Mouse (Mus musculus) adrenal gland, postnatal 36 days (tissue): ENCODE measurements at regions not wholly inside any gene's neighbourhood (a gene's known extent, or its start where the extent isn't known, plus 50 kb on each side); places are given as distances from the start of the nearest gene placed in this dataset.
A peak's percentile ranks its signal among the peaks of the same experiment; 100 is the strongest.
"Not testable (repeated sequence)": the region's sequence is repeated elsewhere in the genome, so short reads cannot be mapped to it uniquely, and the experiment has no call there.

Source experiments
- DNase-seq, 2 experiments: peaks; one replicate each; pipeline ENCODE4 v3.0.0; 2021; ENCODE audit warnings: mixed read lengths in 1 of 2

GRCm38 (mm10) chr2:108756251-108756650, 524.3 kb upstream of the Kif18a start:
- no peak for DNase-seq

- no peak for DNase-seq
These were observed 515.8 kb upstream of the Kif18a start for GRCm38 (mm10) chr2:108764703-108765102.

GRCm38 (mm10) chr2:108766461-108766860, 514.1 kb upstream of the Kif18a start:
- DNase-seq, result no peak

GRCm38 (mm10) chr2:108770383-108770782, 510.2 kb upstream of the Kif18a start:
- no peak for DNase-seq

GRCm38 (mm10) chr2:108783457-108783856, 497.1 kb upstream of the Kif18a start:
- DNase-seq, result no peak

GRCm38 (mm10) chr2:108785161-108785957, 495.2 kb upstream of the Kif18a start:
- no peak for DNase-seq

- no peak for DNase-seq
These were observed 491.4 kb upstream of the Kif18a start for GRCm38 (mm10) chr2:108789166-108789565.

- DNase-seq, result no peak
These were observed 485.4 kb upstream of the Kif18a start for GRCm38 (mm10) chr2:108795145-108795544.

GRCm38 (mm10) chr2:108796816-108797581, 483.5 kb upstream of the Kif18a start:
- DNase-seq, result no peak

GRCm38 (mm10) chr2:108812367-108812766, 468.2 kb upstream of the Kif18a start:
- no peak for DNase-seq

GRCm38 (mm10) chr2:108813040-108813566, 467.4 kb upstream of the Kif18a start:
- DNase-seq, result no peak

- DNase-seq, result no peak
These were observed 464.0 kb upstream of the Kif18a start for GRCm38 (mm10) chr2:108816579-108816978.

GRCm38 (mm10) chr2:108824025-108824424, 456.5 kb upstream of the Kif18a start:
- DNase-seq, result no peak

GRCm38 (mm10) chr2:108825981-108826380, 454.6 kb upstream of the Kif18a start:
- DNase-seq, result no peak

- DNase-seq, result peak in 1 of 2 experiments; percentile 0
These were observed 453.3 kb upstream of the Kif18a start for GRCm38 (mm10) chr2:108827106-108827838.

GRCm38 (mm10) chr2:108827974-108828700, 452.4 kb upstream of the Kif18a start:
- no peak for DNase-seq

GRCm38 (mm10) chr2:108843855-108844254, 436.7 kb upstream of the Kif18a start:
- not testable (repeated sequence) for DNase-seq

GRCm38 (mm10) chr2:108848051-108848450, 432.5 kb upstream of the Kif18a start:
- DNase-seq, result no peak

GRCm38 (mm10) chr2:108854399-108854798, 426.1 kb upstream of the Kif18a start:
- no peak for DNase-seq

GRCm38 (mm10) chr2:108877141-108877540, 403.4 kb upstream of the Kif18a start:
- DNase-seq, result no peak

- no peak for DNase-seq
These were observed 402.9 kb upstream of the Kif18a start for GRCm38 (mm10) chr2:108877676-108878075.
